Mouse (Mus musculus): ENCODE data around the gene Rhbdd3.

Rhbdd3 gene

GRCm38 (mm10) chr11:5098736-5099542 lies at the start of gene Rhbdd3, which contains the start of gene Ewsr1:
Gene Rhbdd3, plus strand, starts transcription at chr11:5098926.
Gene Ewsr1, minus strand, starts transcription at chr11:5099266.
- in situ Hi-C loops (cut with MboI, MseI), result loop anchor here in 1 of 2 experiments (5.0 to 10.0 kb wide), 2 partner anchors 92 to 1864 kb away; no protein-coding TSS in a partner anchor

- in situ Hi-C loops (cut with MboI, MseI), result no loop called here
Measured at GRCm38 (mm10) chr11:5051629-5052028, 47.1 kb upstream of the Rhbdd3 start.

GRCm38 (mm10) chr11:5052200-5052854 lies 46.4 kb upstream of the Rhbdd3 start:
- in situ Hi-C loops (cut with MboI, MseI), result no loop called here

- in situ Hi-C loops (cut with MboI, MseI), result no loop called here
Measured at GRCm38 (mm10) chr11:5054151-5054550, 44.6 kb upstream of the Rhbdd3 start.

GRCm38 (mm10) chr11:5054874-5055273 lies 43.9 kb upstream of the Rhbdd3 start:
- in situ Hi-C loops (cut with MboI, MseI), result no loop called here

- in situ Hi-C loops (cut with MboI, MseI), result no loop called here
Measured at GRCm38 (mm10) chr11:5055945-5056938, 42.5 kb upstream of the Rhbdd3 start.

GRCm38 (mm10) chr11:5057064-5057463 lies 41.7 kb upstream of the Rhbdd3 start:
- in situ Hi-C loops (cut with MboI, MseI), result no loop called here

GRCm38 (mm10) chr11:5057541-5057855 lies 41.2 kb upstream of the Rhbdd3 start:
- in situ Hi-C loops (cut with MboI, MseI), result no loop called here

GRCm38 (mm10) chr11:5057856-5058641 lies 40.7 kb upstream of the Rhbdd3 start, which contains the start of gene Rasl10a:
Gene Rasl10a, plus strand, starts transcription at chr11:5058128.
- in situ Hi-C loops (cut with MboI, MseI), result no loop called here

- in situ Hi-C loops (cut with MboI, MseI), result no loop called here
Measured at GRCm38 (mm10) chr11:5058783-5059182, 39.9 kb upstream of the Rhbdd3 start.

- in situ Hi-C loops (cut with MboI, MseI), result no loop called here
Measured at GRCm38 (mm10) chr11:5059230-5059629, 39.5 kb upstream of the Rhbdd3 start.

- in situ Hi-C loops (cut with MboI, MseI), result no loop called here
Measured at GRCm38 (mm10) chr11:5059704-5060156, 39.0 kb upstream of the Rhbdd3 start.

- in situ Hi-C loops (cut with MboI, MseI), result no loop called here
Measured at GRCm38 (mm10) chr11:5060756-5061412, 37.8 kb upstream of the Rhbdd3 start.

GRCm38 (mm10) chr11:5061413-5062139 lies 37.1 kb upstream of the Rhbdd3 start:
- in situ Hi-C loops (cut with MboI, MseI), result no loop called here

GRCm38 (mm10) chr11:5062326-5062725 lies 36.4 kb upstream of the Rhbdd3 start:
- in situ Hi-C loops (cut with MboI, MseI), result no loop called here

- in situ Hi-C loops (cut with MboI, MseI), result no loop called here
Measured at GRCm38 (mm10) chr11:5062860-5063505, 35.7 kb upstream of the Rhbdd3 start.

GRCm38 (mm10) chr11:5063561-5064281 lies 35.0 kb upstream of the Rhbdd3 start:
- in situ Hi-C loops (cut with MboI, MseI), result no loop called here

All from T-helper 17 cell (primary cell).